Mouse (Mus musculus): Measurements from ENCODE around the gene Gm6583.

The Gm6583 gene

DNA sequence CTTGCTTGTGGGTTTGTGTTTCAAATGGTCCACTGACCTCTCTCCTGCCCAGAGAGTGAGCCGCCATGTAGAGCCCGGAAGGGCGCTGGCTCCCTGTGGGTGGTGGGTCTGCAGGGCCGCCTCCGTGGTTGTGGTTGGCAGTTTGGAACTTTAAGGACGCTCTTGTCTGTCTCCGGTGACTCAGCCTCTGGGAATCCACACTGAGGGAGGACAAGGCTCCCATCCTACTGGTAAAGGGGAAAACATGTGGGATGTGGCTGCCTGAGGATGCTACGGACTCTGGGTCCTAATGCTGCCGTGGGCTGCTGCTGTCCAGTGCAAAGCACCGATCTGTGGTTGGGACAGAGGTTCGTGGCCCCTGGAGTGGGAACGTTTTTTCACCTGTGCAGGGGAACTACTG, 12.1 kb upstream of the Gm6583 start:
- DNase-seq (ENCODE audit: extremely low spot score), result no peak

DNA sequence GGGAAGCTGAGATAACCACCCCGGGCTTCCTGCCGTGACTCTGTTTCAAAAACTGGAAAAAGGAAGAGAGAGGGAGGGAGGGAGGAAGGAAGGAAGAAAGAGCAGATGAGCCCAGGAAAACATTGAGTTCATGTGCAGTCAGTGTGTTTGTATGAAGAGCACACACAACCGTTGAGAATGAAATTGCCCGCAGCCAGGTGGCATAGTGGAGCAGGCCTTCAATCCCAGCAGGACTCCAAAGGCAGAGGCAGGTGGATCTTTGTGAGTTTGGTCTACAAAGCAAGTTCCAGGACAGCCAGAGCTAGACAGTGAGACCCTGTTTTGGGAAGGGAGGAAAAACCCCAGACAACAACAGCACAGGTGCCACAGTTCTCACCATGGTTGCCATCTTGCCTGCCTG, 11.5 kb upstream of the Gm6583 start:
- no peak for DNase-seq (ENCODE audit: extremely low spot score)

DNA sequence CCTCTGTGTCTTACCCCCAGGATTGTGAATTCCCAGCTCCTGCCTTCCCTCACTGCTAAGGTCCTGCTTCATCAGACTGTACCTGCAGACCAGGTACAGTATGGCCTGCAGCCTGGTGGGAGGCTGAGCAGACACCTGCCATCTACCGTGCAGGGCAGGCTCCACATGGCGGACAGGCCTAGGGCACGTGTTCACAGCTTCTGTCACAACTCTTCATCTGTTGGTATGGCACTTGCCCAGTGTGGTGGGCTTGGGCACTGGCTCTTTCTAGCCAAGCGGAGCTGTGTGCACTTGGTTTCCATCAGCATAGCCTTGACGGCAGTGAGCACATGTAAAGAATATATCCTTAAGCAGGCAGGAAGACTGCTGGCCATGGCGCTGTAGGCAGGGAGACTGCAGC, 11.0 kb upstream of the Gm6583 start:
- DNase-seq (ENCODE audit: extremely low spot score), result no peak

DNA sequence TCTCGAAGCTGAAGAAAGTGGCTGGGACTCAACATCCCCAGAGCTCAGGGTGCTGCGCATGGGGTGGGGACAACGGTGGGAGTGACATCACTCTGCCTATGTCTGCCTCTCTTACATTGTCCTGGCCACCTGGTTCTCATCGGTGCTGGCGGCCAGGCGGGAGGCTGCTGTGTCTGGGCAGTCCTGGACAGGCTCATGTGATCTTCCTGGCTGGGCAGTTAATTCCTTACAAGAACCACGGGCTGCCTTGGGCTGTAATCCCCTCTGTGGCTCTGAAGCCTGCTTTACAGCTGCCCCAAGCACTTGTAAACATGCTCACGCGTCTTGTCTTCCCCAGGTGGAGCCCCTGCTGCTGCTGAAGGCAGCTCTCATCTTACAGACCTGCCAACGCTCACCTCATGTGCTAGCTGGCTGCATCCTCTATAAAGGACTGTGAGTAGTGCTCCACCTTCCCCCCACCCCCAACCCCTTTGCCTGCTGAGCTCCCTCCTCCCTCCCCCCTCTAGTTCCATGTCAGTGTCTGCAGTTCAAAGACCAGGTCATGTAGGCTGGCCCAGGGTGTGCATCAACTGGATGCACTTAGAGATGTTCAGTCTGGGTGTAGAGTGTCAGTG, 8.5 kb upstream of the Gm6583 start:
- no peak for DNase-seq (ENCODE audit: extremely low spot score)

DNA sequence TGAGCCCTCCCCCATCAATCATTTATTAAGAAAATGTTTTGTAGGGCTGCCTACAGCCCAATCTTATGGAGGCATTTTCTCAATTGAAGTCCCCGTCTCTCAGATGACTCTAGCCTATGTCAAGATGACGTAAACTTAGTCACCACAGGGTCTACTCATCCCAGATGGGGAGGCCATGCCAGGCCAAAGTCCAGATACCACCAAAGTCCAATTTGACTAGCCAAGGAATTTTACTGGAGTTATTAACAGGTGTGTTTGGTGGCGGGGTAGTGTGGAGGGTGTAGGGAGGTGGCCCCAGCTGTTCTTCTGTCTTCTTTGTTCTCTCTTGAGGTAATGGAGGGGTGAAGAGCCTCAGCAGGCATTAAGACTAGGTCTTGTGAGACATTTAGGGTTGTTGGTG, 4.2 kb upstream of the Gm6583 start:
- DNase-seq (ENCODE audit: extremely low spot score), result no peak

GRCm38 (mm10) chr5:112359520-112359919, 3.7 kb upstream of the Gm6583 start:
- no peak for DNase-seq (ENCODE audit: extremely low spot score)

DNA sequence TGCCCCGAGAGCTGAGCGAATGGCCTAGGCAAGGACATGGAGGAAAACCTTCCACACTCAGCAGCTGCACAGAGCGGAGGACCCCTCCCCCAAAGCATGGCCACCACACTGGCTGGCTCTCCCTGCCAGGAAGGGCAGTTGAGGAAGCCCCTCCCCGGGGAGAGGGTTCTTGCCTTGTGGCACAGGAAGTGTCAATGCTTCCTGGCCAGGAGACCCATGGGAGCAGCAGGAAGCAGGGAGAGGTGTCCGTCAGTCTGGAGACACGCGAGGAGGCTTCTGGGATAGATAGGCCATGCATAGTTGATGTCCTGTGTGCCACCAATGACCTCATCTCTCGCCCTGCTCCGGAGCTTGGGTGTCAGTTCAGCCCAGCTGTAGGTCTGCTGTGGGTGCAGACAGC, 489 bp upstream of the Gm6583 start:
- DNase-seq (ENCODE audit: extremely low spot score), result no peak

- no peak for DNase-seq (ENCODE audit: extremely low spot score)
These were observed 340 bp downstream of the Gm6583 start for GRCm38 (mm10) chr5:112355493-112355892.

- no peak for DNase-seq (ENCODE audit: extremely low spot score)
These were observed 6.7 kb downstream of the Gm6583 start for GRCm38 (mm10) chr5:112349169-112349568.

- DNase-seq (ENCODE audit: extremely low spot score), result no peak
These were observed 9.4 kb downstream of the Gm6583 start for GRCm38 (mm10) chr5:112346211-112346965.

- no peak for DNase-seq (ENCODE audit: extremely low spot score)
These were observed 11.5 kb downstream of the Gm6583 start for GRCm38 (mm10) chr5:112344092-112344960.

GRCm38 (mm10) chr5:112343205-112343595, 12.6 kb downstream of the Gm6583 start:
- no peak for DNase-seq (ENCODE audit: extremely low spot score)

DNA sequence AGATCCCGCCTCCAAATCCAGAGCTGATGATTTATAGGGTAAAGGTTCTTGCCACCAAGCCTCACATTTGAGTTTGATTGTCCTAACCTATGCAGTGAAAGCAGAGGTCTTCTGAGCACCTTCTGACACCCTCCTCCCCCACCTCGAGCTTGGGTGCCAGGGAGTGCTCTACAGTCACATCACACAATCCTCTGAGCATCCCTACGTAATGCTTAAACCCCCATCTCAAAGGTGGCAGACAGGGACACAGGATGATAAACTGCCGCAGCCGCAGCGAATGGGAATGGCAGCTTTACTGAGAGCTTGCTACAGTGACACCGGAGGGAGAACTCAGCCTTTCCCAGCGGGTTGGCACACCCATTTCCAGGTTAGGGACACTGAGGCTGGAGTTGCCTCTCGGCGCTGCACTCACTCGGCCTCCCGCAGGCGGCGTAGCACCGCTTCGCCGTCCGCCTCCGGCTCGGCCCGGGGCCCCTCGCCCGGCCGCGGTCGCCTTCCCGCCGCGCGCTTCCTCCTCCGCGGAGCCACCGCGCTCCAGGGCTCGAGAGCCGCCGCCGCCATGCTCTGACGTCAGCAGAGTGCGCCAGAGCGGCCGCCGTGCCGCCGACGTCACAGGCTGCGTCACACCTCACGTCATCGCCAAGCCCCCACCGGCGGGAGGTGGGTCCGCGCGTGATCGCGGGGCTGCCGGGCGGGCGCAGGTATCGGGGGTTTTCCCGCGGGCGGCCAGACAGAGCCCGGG, 13.2 kb downstream of the Gm6583 start, which contains the start of the genes Srrd and Hps4:
Gene Srrd, minus strand, starts transcription at position 578 of the 742 bp plus-strand sequence.
Gene Hps4, plus strand, starts transcription at position 621 of the 742 bp plus-strand sequence.
- DNase-seq (ENCODE audit: extremely low spot score), result peak; percentile 85

GRCm38 (mm10) chr5:112339215-112339614, 16.6 kb downstream of the Gm6583 start:
- DNase-seq (ENCODE audit: extremely low spot score), result no peak

- DNase-seq (ENCODE audit: extremely low spot score), result no peak
These were observed 18.8 kb downstream of the Gm6583 start for GRCm38 (mm10) chr5:112337004-112337403.

DNA sequence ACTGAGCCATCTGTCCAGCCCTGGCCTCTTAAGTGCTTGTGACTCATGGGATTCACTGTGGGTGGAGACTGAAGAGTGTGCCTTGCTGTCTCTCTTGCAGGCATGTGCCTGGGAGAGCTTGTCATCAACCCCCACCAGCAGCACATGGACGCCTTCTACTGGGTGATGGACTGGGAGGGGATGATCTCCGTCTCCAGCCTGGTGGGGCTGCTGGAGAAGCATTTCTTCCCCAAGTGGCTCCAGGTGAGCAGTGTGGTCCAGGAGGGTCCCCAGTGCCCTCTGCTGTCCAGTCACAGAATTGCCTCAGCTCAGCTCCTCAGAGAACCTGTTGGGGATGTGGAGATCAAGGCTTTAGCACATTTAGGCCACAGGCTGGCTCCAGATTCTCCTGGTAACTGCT, 20.4 kb downstream of the Gm6583 start:
- DNase-seq (ENCODE audit: extremely low spot score), result peak; percentile 49

DNA sequence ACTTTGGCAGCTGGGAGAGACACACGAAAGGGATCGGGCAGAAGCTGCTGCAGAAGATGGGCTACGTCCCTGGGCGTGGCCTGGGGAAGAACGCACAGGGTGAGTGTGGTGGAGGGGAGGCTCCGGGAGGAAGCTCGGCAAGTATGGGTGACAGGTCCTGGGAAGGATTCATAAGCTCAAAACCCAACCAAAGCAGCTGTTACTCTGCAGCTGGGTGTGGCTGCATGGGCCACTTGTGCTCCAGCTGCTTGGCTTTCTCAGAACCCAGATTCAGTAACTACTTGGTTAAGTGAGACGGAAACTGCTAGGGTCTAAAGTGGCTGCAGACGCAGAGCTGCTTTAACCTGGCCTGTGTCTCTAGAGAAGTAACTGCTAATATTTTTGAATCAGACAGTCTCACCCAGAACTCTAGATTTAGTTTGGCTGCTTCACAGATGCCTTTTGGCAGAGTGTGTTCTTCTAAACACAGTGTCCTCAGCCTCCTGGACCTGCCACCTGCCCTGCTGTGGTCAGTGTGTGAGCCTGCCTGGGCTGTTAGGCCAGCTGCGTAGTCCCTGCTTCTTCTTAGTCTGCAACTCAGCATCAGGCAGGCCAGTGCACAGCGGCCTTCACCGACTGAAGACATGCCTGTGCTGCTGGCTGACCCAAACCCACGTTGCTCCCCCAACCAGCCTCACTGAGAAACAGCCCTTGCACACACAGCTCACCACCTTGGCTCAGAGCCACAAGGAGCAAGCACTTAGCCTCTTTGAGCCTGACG, 25.8 kb downstream of the Gm6583 start:
- no peak for DNase-seq (ENCODE audit: extremely low spot score)

DNA sequence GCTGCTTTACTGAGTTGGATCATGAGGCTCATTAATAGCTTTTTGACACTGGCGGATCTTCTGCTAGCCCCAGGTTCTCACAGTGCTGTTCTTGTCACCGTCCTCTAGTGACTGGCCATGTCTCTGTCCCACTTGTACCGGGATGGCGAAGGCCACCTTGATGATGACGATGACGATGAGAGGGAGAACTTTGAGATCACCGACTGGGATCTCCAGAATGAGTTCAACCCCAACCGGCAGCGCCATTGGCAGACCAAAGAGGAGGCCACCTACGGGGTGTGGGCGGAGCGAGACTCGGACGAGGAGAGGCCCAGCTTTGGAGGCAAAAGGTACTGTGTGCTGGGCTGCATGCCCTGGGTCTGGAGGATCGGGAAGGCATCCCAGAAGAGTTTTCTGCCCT, 28.0 kb downstream of the Gm6583 start:
- DNase-seq (ENCODE audit: extremely low spot score), result no peak

DNA sequence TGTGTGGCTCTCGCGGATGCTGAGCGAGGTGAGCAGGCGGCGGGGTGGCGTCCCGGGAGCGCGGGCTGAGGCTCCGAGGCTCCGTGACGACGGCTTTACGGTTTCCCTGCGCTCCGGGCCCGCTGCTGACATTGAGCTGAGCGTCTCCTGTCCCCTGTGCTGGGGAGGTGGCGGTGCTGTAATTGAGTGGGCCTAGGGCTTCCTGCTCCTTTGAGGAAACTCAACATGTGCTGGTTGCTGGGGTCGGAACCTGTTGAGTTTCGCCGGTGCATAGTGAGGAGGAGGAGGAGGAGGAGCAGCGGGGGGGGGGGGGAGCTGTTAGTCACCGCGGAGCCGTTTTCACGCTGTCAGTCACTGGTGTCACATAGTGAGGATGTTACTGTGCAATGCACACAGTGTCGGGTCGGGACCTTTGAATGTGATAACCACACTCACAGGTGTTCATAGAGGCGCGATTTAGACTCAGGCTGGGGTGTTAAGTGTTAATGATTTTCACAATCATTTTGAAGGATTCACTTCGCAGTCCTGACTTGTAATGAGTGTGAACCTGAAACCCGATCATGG, 29.3 kb downstream of the Gm6583 start:
- DNase-seq (ENCODE audit: extremely low spot score), result no peak

DNA sequence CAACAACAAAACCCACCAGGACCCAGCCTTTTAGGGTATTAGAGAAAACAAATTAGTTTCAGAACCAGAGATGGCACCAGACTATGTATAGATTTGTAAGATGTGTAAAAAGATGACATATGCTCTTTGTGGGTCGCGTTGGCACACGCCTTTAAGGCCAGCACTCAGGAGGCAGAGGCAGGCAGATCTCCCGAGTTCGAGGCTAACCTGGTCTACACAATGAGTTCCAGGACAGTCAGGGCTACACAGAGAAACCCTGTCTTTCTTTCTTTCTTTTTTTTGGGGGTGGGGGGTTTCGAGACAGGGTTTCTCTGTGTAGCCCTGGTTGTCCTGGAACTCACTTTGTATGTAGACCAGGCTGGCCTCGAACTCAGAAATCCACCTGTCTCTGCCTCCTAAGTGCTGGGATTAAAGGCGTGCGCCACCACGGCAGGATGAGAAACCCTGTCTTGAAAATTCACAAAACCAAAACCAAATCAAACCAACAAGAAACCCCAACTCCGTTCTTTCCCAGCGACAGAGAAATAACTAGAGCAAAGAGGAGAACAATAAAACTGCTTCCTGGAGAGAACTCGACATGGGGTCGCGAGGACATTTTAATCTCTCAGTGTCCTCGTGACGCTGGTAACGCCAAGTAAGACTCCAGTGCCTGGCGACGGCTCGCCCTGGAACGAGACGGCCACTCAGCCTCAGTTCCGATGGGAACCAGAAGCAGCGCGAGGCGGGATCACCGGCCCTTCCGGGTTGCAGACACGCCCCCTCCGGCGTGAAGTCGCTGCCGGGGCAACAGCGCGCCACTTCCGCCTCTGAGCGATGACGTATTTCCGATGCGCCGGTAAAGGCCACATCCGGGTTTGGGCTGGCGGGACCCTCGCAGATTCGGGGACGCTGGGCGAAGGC, 30.0 kb downstream of the Gm6583 start, which contains the start of gene Tfip11:
Gene Tfip11, plus strand, starts transcription at position 813 of the 900 bp plus-strand sequence.
- peak; percentile 96 for DNase-seq (ENCODE audit: extremely low spot score)
